Mouse (Mus musculus) neural tube, embryonic 13.5 days (tissue): ENCODE measurements around the gene Dirc2. TPM values are rescaled to one million over a fixed set of nuclear protein-coding genes. Genes with fewer than 3 reads are reported as not detected.

Experiments
- ATAC-seq: fragments of 200-750 bp; cut with Nextera tagmentation; 2 replicates; pipeline ENCODE4 v1.8.0; 2017; ENCODE audit warnings: low read depth, mild to moderate bottlenecking, moderate TSS enrichment, moderate library complexity
- H3K27ac ChIP-seq: fragments of 300-500 bp; sonication (generic); replicated peaks from 2 replicates; pipeline ENCODE4 v1.5.1; 2015; ENCODE audit warnings: moderate library complexity, mild to moderate bottlenecking, inconsistent platforms
- H3K27me3 ChIP-seq: fragments of 300-500 bp; sonication (generic); 2 replicates; pipeline ENCODE4 v1.6.1; 2015; ENCODE audit warnings: mild to moderate bottlenecking, inconsistent platforms
- H3K36me3 ChIP-seq: fragments of 300-500 bp; sonication (generic); 2 replicates; pipeline ENCODE4 v1.6.1; 2015; ENCODE audit warnings: mild to moderate bottlenecking, inconsistent platforms
- H3K4me1 ChIP-seq: fragments of 300-500 bp; sonication (generic); replicated peaks from 2 replicates; pipeline ENCODE4 v1.6.1; 2015; ENCODE audit warnings: inconsistent platforms
- H3K4me2 ChIP-seq: fragments of 300-500 bp; sonication (generic); 2 replicates; pipeline ENCODE4 v1.6.1; 2015; ENCODE audit warnings: inconsistent platforms, mild to moderate bottlenecking, moderate library complexity
- H3K4me3 ChIP-seq: fragments of 300-500 bp; sonication (generic); 2 replicates; pipeline ENCODE4 v1.5.1; 2015; ENCODE audit warnings: mild to moderate bottlenecking, inconsistent platforms
- H3K9ac ChIP-seq: fragments of 300-500 bp; sonication (generic); 2 replicates; pipeline ENCODE4 v1.6.1; 2015; ENCODE audit warnings: moderate library complexity, mild to moderate bottlenecking, inconsistent platforms
- H3K9me3 ChIP-seq: fragments of 300-500 bp; sonication (generic); 2 replicates; pipeline ENCODE4 v1.6.1; 2016; ENCODE audit warnings: inconsistent platforms
- WGBS: fragments of 180-500 bp; shearing (Covaris S2); methylation state at CpG from one replicate; pipeline ENCODE4 v1.1.7; 2015; 5-methylcytosine and 5-hydroxymethylcytosine counted together
- polyA plus RNA-seq: library from polyadenylated mRNA; unstranded; fragments of >200 nt; fragmentation: Nextera tagmentation; extraction: Ambion mirVana; gene quantifications from 2 replicates; pipeline ENCODE4 v1.2.1, GENCODE M21; 2015

Dirc2 gene
- polyA plus RNA-seq, 1 experiment from 2014 or later: 33.7 TPM

GRCm38 (mm10) chr16:35696103-35696502, 73.1 kb downstream of the Dirc2 start:
- H3K27me3 ChIP-seq: no peaks in the 10 kb centered on the region
- no peak for ATAC-seq
- H3K9me3 ChIP-seq: no peaks in the 10 kb centered on the region
- peaks cover 26% of the 10 kb centered on the region for H3K36me3 ChIP-seq
- H3K9ac ChIP-seq: no peak overlapping the region
- H3K4me2 ChIP-seq: no peak overlapping the region
- no peak overlapping the region for H3K4me3 ChIP-seq
- H3K4me1 ChIP-seq: no peaks in the 10 kb centered on the region
- 83% methylated on average over 2 of the region's 2 CpGs for WGBS
- no peak overlapping the region for H3K27ac ChIP-seq

- Histone ChIP-seq H3K4me2 (no peak overlapping the region), H3K9ac (no peak overlapping the region), H3K27me3 (no peaks in the 10 kb centered on the region), H3K4me1 (no peaks in the 10 kb centered on the region), H3K4me3 (no peak overlapping the region), H3K36me3 (peaks cover 26% of the 10 kb centered on the region), H3K27ac (no peak overlapping the region), H3K9me3 (no peaks in the 10 kb centered on the region)
- ATAC-seq: no peak
- 77% methylated on average over 13 of the region's 13 CpGs for WGBS
Measured at GRCm38 (mm10) chr16:35694250-35694846, 74.8 kb downstream of the Dirc2 start.

DNA sequence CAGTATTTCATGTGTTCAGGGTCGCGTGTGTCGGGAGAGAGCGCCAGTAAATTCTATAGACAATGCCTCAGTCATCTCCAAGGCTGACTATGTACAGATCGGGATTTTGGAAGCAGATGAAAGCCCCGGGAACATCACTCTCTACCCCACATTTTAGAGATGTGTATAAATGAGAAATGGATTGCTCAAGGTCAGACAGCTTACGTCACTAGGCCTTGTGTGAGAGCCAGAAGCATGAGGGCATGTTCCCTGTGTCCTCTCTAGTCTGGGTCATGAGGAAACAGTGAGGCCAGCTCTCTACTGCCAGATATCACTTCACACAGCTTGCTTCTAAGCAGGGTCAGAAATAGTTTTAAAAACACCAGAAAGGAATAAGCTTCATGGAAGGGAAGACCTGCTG, 77.5 kb downstream of the Dirc2 start:
- Histone ChIP-seq H3K4me1 (peaks cover under 1% of the 10 kb centered on the region; the same call in 1 of the 2 replicates), H3K27me3 (no peaks in the 10 kb centered on the region), H3K9ac (no peak overlapping the region), H3K9me3 (no peaks in the 10 kb centered on the region), H3K36me3 (peaks cover 14% of the 10 kb centered on the region), H3K4me2 (no peak overlapping the region), H3K27ac (no peak overlapping the region), H3K4me3 (no peak overlapping the region)
- no peak for ATAC-seq
- WGBS: 88% methylated on average over 7 of the region's 7 CpGs

GRCm38 (mm10) chr16:35686491-35686890, 82.7 kb downstream of the Dirc2 start:
- 62% methylated on average over 7 of the region's 7 CpGs for WGBS
- Histone ChIP-seq H3K27me3 (no peaks in the 10 kb centered on the region), H3K4me2 (no peak overlapping the region), H3K4me3 (no peak overlapping the region), H3K36me3 (no peaks in the 10 kb centered on the region), H3K9me3 (no peaks in the 10 kb centered on the region), H3K27ac (no peak overlapping the region), H3K4me1 (peaks cover 13% of the 10 kb centered on the region), H3K9ac (no peak overlapping the region)
- ATAC-seq: no peak

- no peak overlapping the region for H3K4me3 ChIP-seq
- peaks cover 19% of the 10 kb centered on the region for H3K4me1 ChIP-seq
- no peak overlapping the region for H3K9ac ChIP-seq
- H3K27ac ChIP-seq: no peak overlapping the region
- H3K36me3 ChIP-seq: no peaks in the 10 kb centered on the region
- H3K27me3 ChIP-seq: no peaks in the 10 kb centered on the region
- H3K4me2 ChIP-seq: no peak overlapping the region
- H3K9me3 ChIP-seq: no peaks in the 10 kb centered on the region
- no peak for ATAC-seq
- WGBS: 80% methylated on average over 13 of the region's 13 CpGs
Measured at GRCm38 (mm10) chr16:35685027-35685426, 84.1 kb downstream of the Dirc2 start.

- Histone ChIP-seq H3K27ac (no peak overlapping the region), H3K9me3 (no peaks in the 10 kb centered on the region), H3K4me1 (peaks cover 18% of the 10 kb centered on the region), H3K36me3 (no peaks in the 10 kb centered on the region), H3K4me3 (no peak overlapping the region), H3K4me2 (no peak overlapping the region), H3K9ac (no peak overlapping the region), H3K27me3 (no peaks in the 10 kb centered on the region)
- peak; percentile 37; the same call in 1 of the 2 replicates for ATAC-seq
- WGBS: 55% methylated on average over 17 of the region's 17 CpGs
Measured at GRCm38 (mm10) chr16:35681327-35682108, 87.6 kb downstream of the Dirc2 start.

DNA sequence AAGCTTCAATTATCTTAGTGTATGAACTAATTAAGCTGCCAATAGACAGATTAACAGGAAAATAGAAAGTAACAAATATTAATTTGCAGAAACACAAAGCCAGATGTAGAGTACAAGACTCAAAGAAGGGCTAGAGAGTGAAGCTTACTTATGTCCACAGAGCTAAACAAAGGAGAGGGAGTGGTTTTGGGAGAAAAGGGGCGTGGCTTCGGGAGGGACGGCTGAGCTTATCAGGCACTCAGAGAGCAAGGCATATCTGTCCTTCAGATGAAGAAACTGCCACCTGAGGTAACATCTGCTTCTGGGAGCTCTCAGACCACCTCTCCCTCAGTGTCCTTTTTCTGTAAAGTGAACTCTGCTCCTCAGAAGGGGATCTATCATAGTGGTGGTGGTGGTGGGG, 90.7 kb downstream of the Dirc2 start:
- WGBS: 39% methylated on average over 3 of the region's 3 CpGs
- H3K9ac ChIP-seq: no peak overlapping the region
- H3K4me3 ChIP-seq: no peak overlapping the region
- no peaks in the 10 kb centered on the region for H3K36me3 ChIP-seq
- H3K27ac ChIP-seq: no peak overlapping the region
- H3K4me2 ChIP-seq: no peak overlapping the region
- H3K27me3 ChIP-seq: no peaks in the 10 kb centered on the region
- no peaks in the 10 kb centered on the region for H3K9me3 ChIP-seq
- ATAC-seq: no peak
- H3K4me1 ChIP-seq: peaks cover 16% of the 10 kb centered on the region

- ATAC-seq: no peak
- Histone ChIP-seq H3K27ac (no peak overlapping the region), H3K4me2 (no peak overlapping the region), H3K4me1 (peaks cover 16% of the 10 kb centered on the region), H3K36me3 (no peaks in the 10 kb centered on the region), H3K9me3 (no peaks in the 10 kb centered on the region), H3K4me3 (no peak overlapping the region), H3K9ac (no peak overlapping the region), H3K27me3 (no peaks in the 10 kb centered on the region)
- WGBS: 80% methylated on average over 8 of the region's 8 CpGs
Measured at GRCm38 (mm10) chr16:35677511-35678113, 91.5 kb downstream of the Dirc2 start.

- Histone ChIP-seq H3K4me2 (no peak overlapping the region), H3K36me3 (peaks cover 37% of the 10 kb centered on the region), H3K9ac (no peak overlapping the region), H3K9me3 (no peaks in the 10 kb centered on the region), H3K27ac (no peak overlapping the region), H3K4me1 (peaks cover 6% of the 10 kb centered on the region), H3K4me3 (no peak overlapping the region), H3K27me3 (peaks cover 13% of the 10 kb centered on the region)
- ATAC-seq: no peak
- 85% methylated on average over 4 of the region's 4 CpGs for WGBS
Measured at GRCm38 (mm10) chr16:35664847-35665246, 104.3 kb downstream of the Dirc2 start.

- Histone ChIP-seq H3K9ac (no peak overlapping the region), H3K36me3 (peaks cover 37% of the 10 kb centered on the region), H3K27me3 (peaks cover 22% of the 10 kb centered on the region), H3K27ac (no peak overlapping the region), H3K9me3 (no peaks in the 10 kb centered on the region), H3K4me2 (no peak overlapping the region), H3K4me1 (peaks cover 11% of the 10 kb centered on the region), H3K4me3 (no peak overlapping the region)
- ATAC-seq: no peak
- WGBS: 95% methylated on average over 9 of the region's 9 CpGs
Measured at GRCm38 (mm10) chr16:35663831-35664414, 105.2 kb downstream of the Dirc2 start.

- ATAC-seq: no peak
- H3K4me1 ChIP-seq: peaks cover 11% of the 10 kb centered on the region
- 16% methylated on average over 36 of the region's 36 CpGs for WGBS
- H3K36me3 ChIP-seq: peaks cover 37% of the 10 kb centered on the region
- H3K27ac ChIP-seq: no peak overlapping the region
- H3K4me3 ChIP-seq: peak overlapping the region; percentile 29
- peak overlapping the region; percentile 53 for H3K4me2 ChIP-seq
- no peaks in the 10 kb centered on the region for H3K9me3 ChIP-seq
- peaks cover 26% of the 10 kb centered on the region for H3K27me3 ChIP-seq
- H3K9ac ChIP-seq: 0 out of 2 replicates have a peak overlapping the region, but pooled peaks have one; percentile 31
Measured at GRCm38 (mm10) chr16:35660222-35660621, 108.9 kb downstream of the Dirc2 start.

GRCm38 (mm10) chr16:35653951-35654350, 115.2 kb downstream of the Dirc2 start:
- Histone ChIP-seq H3K36me3 (no peaks in the 10 kb centered on the region), H3K27me3 (0 out of 2 replicates have a peak, but pooled peaks cover 4% of the 10 kb centered on the region), H3K27ac (no peak overlapping the region), H3K4me1 (0 out of 2 replicates have a peak, but pooled peaks cover 5% of the 10 kb centered on the region), H3K9ac (no peak overlapping the region), H3K4me2 (no peak overlapping the region), H3K4me3 (no peak overlapping the region), H3K9me3 (no peaks in the 10 kb centered on the region)
- ATAC-seq: no peak
- WGBS: 89% methylated on average over 5 of the region's 5 CpGs
